Mouse (Mus musculus): ENCODE measurements at regions not wholly inside any gene's neighbourhood (a gene's known extent, or its start where the extent isn't known, plus 50 kb on each side); places are given as distances from the start of the nearest gene placed in this dataset.

GRCm38 (mm10) chr17:84047520-84047919, 140.2 kb downstream of the Zfp36l2 start:
- no peak for TF ChIP-seq POLR2A (IDR thresholded peaks at IDR 0.05; ENCODE audit: low read depth, low read length)
- peak; percentile 20; the same call in 1 of the 2 replicates for TF ChIP-seq CTCF (IDR thresholded peaks at IDR 0.05; ENCODE audit: extremely low read depth, insufficient read length, insufficient replicate concordance, low read depth, low read length)

Measured in small intestine, adult 2 months (tissue).